Mouse (Mus musculus): Measurements from ENCODE around the gene Ttc19. TPM values are rescaled to one million over a fixed set of nuclear protein-coding genes. Genes with fewer than 3 reads are reported as not detected.
A peak's percentile ranks its signal among the peaks of the same experiment; 100 is the strongest.

The Ttc19 gene
- polyA plus RNA-seq, 1 experiment from 2014 or later: 19.6 TPM

- H3K4me2 ChIP-seq (replicated peaks; ENCODE audit: low read depth, low read length): no peak overlapping the region
- no peak overlapping the region for H3K9ac ChIP-seq (ENCODE audit: low read depth, low read length)
- H3K27me3 ChIP-seq (ENCODE audit: control insufficient read depth, insufficient read depth, low read length): peaks cover 22% of the 10 kb centered on the region
- 54% methylated on average over 11 of the region's 11 CpGs for WGBS
- no peaks in the 10 kb centered on the region for H3K36me3 ChIP-seq (ENCODE audit: control insufficient read depth, insufficient read depth, low read length)
- H3K4me1 ChIP-seq (ENCODE audit: control insufficient read depth, insufficient read depth, low read length): peaks cover 3% of the 10 kb centered on the region; the same call in 1 of the 2 replicates
- no peak for ATAC-seq (ENCODE audit: low FRiP score, low TSS enrichment)
- H3K4me3 ChIP-seq (ENCODE audit: low read length): no peak overlapping the region
- H3K27ac ChIP-seq (ENCODE audit: low read depth, low read length): no peak overlapping the region
- no peaks in the 10 kb centered on the region for H3K9me3 ChIP-seq (ENCODE audit: control insufficient read depth, low read length)
These were observed 30.2 kb upstream of the Ttc19 start for GRCm38 (mm10) chr11:62251047-62251446.

GRCm38 (mm10) chr11:62253380-62253779, 27.9 kb upstream of the Ttc19 start:
- H3K4me1 ChIP-seq (ENCODE audit: control insufficient read depth, insufficient read depth, low read length): peaks cover 3% of the 10 kb centered on the region; the same call in 1 of the 2 replicates
- ATAC-seq (ENCODE audit: low FRiP score, low TSS enrichment): no peak

GRCm38 (mm10) chr11:62259214-62259613, 22.1 kb upstream of the Ttc19 start:
- Histone ChIP-seq H3K27ac (ENCODE audit: low read depth, low read length) (no peak overlapping the region), H3K9ac (ENCODE audit: low read depth, low read length) (no peak overlapping the region), H3K27me3 (ENCODE audit: control insufficient read depth, insufficient read depth, low read length) (no peaks in the 10 kb centered on the region), H3K4me1 (ENCODE audit: control insufficient read depth, insufficient read depth, low read length) (0 out of 2 replicates have a peak, but pooled peaks cover 5% of the 10 kb centered on the region), H3K9me3 (ENCODE audit: control insufficient read depth, low read length) (no peaks in the 10 kb centered on the region), H3K4me3 (ENCODE audit: low read length) (no peak overlapping the region), H3K4me2 (replicated peaks; ENCODE audit: low read depth, low read length) (no peak overlapping the region), H3K36me3 (ENCODE audit: control insufficient read depth, insufficient read depth, low read length) (no peaks in the 10 kb centered on the region)
- ATAC-seq (ENCODE audit: low FRiP score, low TSS enrichment): 0 out of 2 replicates have a peak, but pooled peaks have one; percentile 48
- 36% methylated on average over 5 of the region's 5 CpGs for WGBS

More at GRCm38 (mm10) chr11:62253380-62253779, 27.9 kb upstream of the Ttc19 start:
- H3K27me3 ChIP-seq (ENCODE audit: control insufficient read depth, insufficient read depth, low read length): peaks cover 20% of the 10 kb centered on the region
- H3K9me3 ChIP-seq (ENCODE audit: control insufficient read depth, low read length): no peaks in the 10 kb centered on the region
- no peak overlapping the region for H3K4me3 ChIP-seq (ENCODE audit: low read length)
- no peaks in the 10 kb centered on the region for H3K36me3 ChIP-seq (ENCODE audit: control insufficient read depth, insufficient read depth, low read length)
- 80% methylated on average over 5 of the region's 5 CpGs for WGBS
- H3K9ac ChIP-seq (ENCODE audit: low read depth, low read length): no peak overlapping the region
- no peak overlapping the region for H3K4me2 ChIP-seq (replicated peaks; ENCODE audit: low read depth, low read length)
- H3K27ac ChIP-seq (ENCODE audit: low read depth, low read length): no peak overlapping the region

GRCm38 (mm10) chr11:62263599-62263998, 17.7 kb upstream of the Ttc19 start:
- H3K27ac ChIP-seq (ENCODE audit: low read depth, low read length): no peak overlapping the region
- H3K9me3 ChIP-seq (ENCODE audit: control insufficient read depth, low read length): no peaks in the 10 kb centered on the region
- no peak overlapping the region for H3K9ac ChIP-seq (ENCODE audit: low read depth, low read length)
- H3K4me3 ChIP-seq (ENCODE audit: low read length): no peak overlapping the region
- H3K4me1 ChIP-seq (ENCODE audit: control insufficient read depth, insufficient read depth, low read length): 0 out of 2 replicates have a peak, but pooled peaks cover 5% of the 10 kb centered on the region
- no peaks in the 10 kb centered on the region for H3K27me3 ChIP-seq (ENCODE audit: control insufficient read depth, insufficient read depth, low read length)
- ATAC-seq (ENCODE audit: low FRiP score, low TSS enrichment): no peak
- H3K36me3 ChIP-seq (ENCODE audit: control insufficient read depth, insufficient read depth, low read length): no peaks in the 10 kb centered on the region
- WGBS: 75% methylated on average over 7 of the region's 7 CpGs
- H3K4me2 ChIP-seq (replicated peaks; ENCODE audit: low read depth, low read length): no peak overlapping the region

- H3K27me3 ChIP-seq (ENCODE audit: control insufficient read depth, insufficient read depth, low read length): no peaks in the 10 kb centered on the region
- no peaks in the 10 kb centered on the region for H3K36me3 ChIP-seq (ENCODE audit: control insufficient read depth, insufficient read depth, low read length)
- no peak overlapping the region for H3K4me2 ChIP-seq (replicated peaks; ENCODE audit: low read depth, low read length)
- 75% methylated on average over 7 of the region's 7 CpGs for WGBS
- no peak for ATAC-seq (ENCODE audit: low FRiP score, low TSS enrichment)
- no peak overlapping the region for H3K9ac ChIP-seq (ENCODE audit: low read depth, low read length)
- H3K4me1 ChIP-seq (ENCODE audit: control insufficient read depth, insufficient read depth, low read length): 0 out of 2 replicates have a peak, but pooled peaks cover 5% of the 10 kb centered on the region
- no peak overlapping the region for H3K4me3 ChIP-seq (ENCODE audit: low read length)
- H3K27ac ChIP-seq (ENCODE audit: low read depth, low read length): no peak overlapping the region
- H3K9me3 ChIP-seq (ENCODE audit: control insufficient read depth, low read length): no peaks in the 10 kb centered on the region
These were observed 17.3 kb upstream of the Ttc19 start for GRCm38 (mm10) chr11:62264018-62264417.

GRCm38 (mm10) chr11:62265642-62266041, 15.6 kb upstream of the Ttc19 start:
- H3K9ac ChIP-seq (ENCODE audit: low read depth, low read length): no peak overlapping the region
- no peak overlapping the region for H3K27ac ChIP-seq (ENCODE audit: low read depth, low read length)
- H3K4me3 ChIP-seq (ENCODE audit: low read length): no peak overlapping the region
- H3K27me3 ChIP-seq (ENCODE audit: control insufficient read depth, insufficient read depth, low read length): no peaks in the 10 kb centered on the region
- peaks cover 3% of the 10 kb centered on the region; the same call in 1 of the 2 replicates for H3K4me1 ChIP-seq (ENCODE audit: control insufficient read depth, insufficient read depth, low read length)
- no peak overlapping the region for H3K4me2 ChIP-seq (replicated peaks; ENCODE audit: low read depth, low read length)
- ATAC-seq (ENCODE audit: low FRiP score, low TSS enrichment): no peak
- WGBS: 74% methylated on average over 7 of the region's 7 CpGs
- H3K36me3 ChIP-seq (ENCODE audit: control insufficient read depth, insufficient read depth, low read length): no peaks in the 10 kb centered on the region
- no peaks in the 10 kb centered on the region for H3K9me3 ChIP-seq (ENCODE audit: control insufficient read depth, low read length)

- 62% methylated on average over 17 of the region's 17 CpGs for WGBS
- Histone ChIP-seq H3K4me3 (ENCODE audit: low read length) (no peak overlapping the region), H3K27ac (ENCODE audit: low read depth, low read length) (no peak overlapping the region), H3K36me3 (ENCODE audit: control insufficient read depth, insufficient read depth, low read length) (no peaks in the 10 kb centered on the region), H3K4me1 (ENCODE audit: control insufficient read depth, insufficient read depth, low read length) (peaks cover 3% of the 10 kb centered on the region; the same call in 1 of the 2 replicates), H3K27me3 (ENCODE audit: control insufficient read depth, insufficient read depth, low read length) (no peaks in the 10 kb centered on the region), H3K9ac (ENCODE audit: low read depth, low read length) (no peak overlapping the region), H3K4me2 (replicated peaks; ENCODE audit: low read depth, low read length) (no peak overlapping the region), H3K9me3 (ENCODE audit: control insufficient read depth, low read length) (no peaks in the 10 kb centered on the region)
- no peak for ATAC-seq (ENCODE audit: low FRiP score, low TSS enrichment)
These were observed 14.6 kb upstream of the Ttc19 start for GRCm38 (mm10) chr11:62266466-62267214.

GRCm38 (mm10) chr11:62268381-62268780, 12.9 kb upstream of the Ttc19 start:
- H3K27ac ChIP-seq (ENCODE audit: low read depth, low read length): no peak overlapping the region
- no peak overlapping the region for H3K9ac ChIP-seq (ENCODE audit: low read depth, low read length)
- no peak overlapping the region for H3K4me2 ChIP-seq (replicated peaks; ENCODE audit: low read depth, low read length)
- no peak overlapping the region for H3K4me3 ChIP-seq (ENCODE audit: low read length)
- H3K4me1 ChIP-seq (ENCODE audit: control insufficient read depth, insufficient read depth, low read length): peaks cover 3% of the 10 kb centered on the region; the same call in 1 of the 2 replicates
- H3K27me3 ChIP-seq (ENCODE audit: control insufficient read depth, insufficient read depth, low read length): no peaks in the 10 kb centered on the region
- ATAC-seq (ENCODE audit: low FRiP score, low TSS enrichment): no peak
- no peaks in the 10 kb centered on the region for H3K36me3 ChIP-seq (ENCODE audit: control insufficient read depth, insufficient read depth, low read length)
- H3K9me3 ChIP-seq (ENCODE audit: control insufficient read depth, low read length): no peaks in the 10 kb centered on the region
- WGBS: 50% methylated on average over 8 of the region's 8 CpGs

- ATAC-seq (ENCODE audit: low FRiP score, low TSS enrichment): no peak
- H3K4me1 ChIP-seq (ENCODE audit: control insufficient read depth, insufficient read depth, low read length): peaks cover 3% of the 10 kb centered on the region; the same call in 1 of the 2 replicates
- no peak overlapping the region for H3K4me3 ChIP-seq (ENCODE audit: low read length)
- H3K4me2 ChIP-seq (replicated peaks; ENCODE audit: low read depth, low read length): no peak overlapping the region
- 51% methylated on average over 12 of the region's 12 CpGs for WGBS
- H3K27ac ChIP-seq (ENCODE audit: low read depth, low read length): no peak overlapping the region
- no peaks in the 10 kb centered on the region for H3K9me3 ChIP-seq (ENCODE audit: control insufficient read depth, low read length)
- H3K36me3 ChIP-seq (ENCODE audit: control insufficient read depth, insufficient read depth, low read length): no peaks in the 10 kb centered on the region; the same call in 1 of the 2 replicates
- H3K27me3 ChIP-seq (ENCODE audit: control insufficient read depth, insufficient read depth, low read length): no peaks in the 10 kb centered on the region
- no peak overlapping the region for H3K9ac ChIP-seq (ENCODE audit: low read depth, low read length)
These were observed 12.2 kb upstream of the Ttc19 start for GRCm38 (mm10) chr11:62269097-62269496.

Measured in kidney, embryonic 14.5 days (tissue).